Mouse (Mus musculus) forebrain, embryonic 16.5 days (tissue): ENCODE data around the gene Erv3. TPM values are rescaled to one million over a fixed set of nuclear protein-coding genes. Genes with fewer than 3 reads are reported as not detected.
A peak's percentile ranks its signal among the peaks of the same experiment; 100 is the strongest.
"Not testable (repeated sequence)": the region's sequence is repeated elsewhere in the genome, so short reads cannot be mapped to it uniquely, and the experiment has no call there.

Experiments
- ATAC-seq: fragments of 200-750 bp; cut with Nextera tagmentation; 2 replicates; pipeline ENCODE4 v1.8.0; 2017; ENCODE audit warnings: mild to moderate bottlenecking, moderate library complexity
- H3K27ac ChIP-seq: fragments of 300-500 bp; sonication (generic); 2 replicates; pipeline ENCODE4 v1.5.1; 2014; ENCODE audit warnings: low read length, control low read depth
- H3K27me3 ChIP-seq: fragments of 300-500 bp; sonication (generic); replicated peaks from 2 replicates; pipeline ENCODE4 v1.6.1; 2014; ENCODE audit warnings: low read length; ENCODE audit not compliant: control insufficient read depth, insufficient read depth
- H3K36me3 ChIP-seq: fragments of 300-500 bp; sonication (generic); 2 replicates; pipeline ENCODE4 v1.6.1; 2014; ENCODE audit not compliant: control insufficient read depth, insufficient read depth
- H3K4me1 ChIP-seq: fragments of 300-500 bp; sonication (generic); replicated peaks from 2 replicates; pipeline ENCODE4 v1.6.1; 2014; ENCODE audit warnings: low read length; ENCODE audit not compliant: control insufficient read depth, insufficient read depth
- H3K4me2 ChIP-seq: fragments of 300-500 bp; sonication (generic); 2 replicates; pipeline ENCODE4 v1.6.1; 2014; ENCODE audit warnings: mild to moderate bottlenecking, low read length, control low read depth
- H3K4me3 ChIP-seq: fragments of 300-500 bp; sonication (generic); replicated peaks from 2 replicates; pipeline ENCODE4 v1.5.1; 2014; ENCODE audit warnings: mild to moderate bottlenecking, low read length, control low read depth
- H3K9ac ChIP-seq: fragments of 300-500 bp; sonication (generic); replicated peaks from 2 replicates; pipeline ENCODE4 v1.6.1; 2014; ENCODE audit warnings: low read depth, low read length, control low read depth
- H3K9me3 ChIP-seq: fragments of 300-500 bp; sonication (generic); 2 replicates; pipeline ENCODE4 v1.6.1; 2016; ENCODE audit warnings: low read length; ENCODE audit not compliant: control insufficient read depth
- WGBS: fragments of 180-500 bp; shearing (Covaris S2); extraction: QIAGEN DNeasy Blood & Tissue Kit; methylation state at CpG from one replicate; pipeline ENCODE4 v1.1.7; 2014; 5-methylcytosine and 5-hydroxymethylcytosine counted together
- polyA plus RNA-seq: library from polyadenylated mRNA; unstranded; fragments of >200 nt; fragmentation: Nextera tagmentation; extraction: Ambion mirVana; gene quantifications from 2 replicates; pipeline ENCODE4 v1.2.1, GENCODE M21; 2015

Erv3 gene
- polyA plus RNA-seq, 1 experiment from 2014 or later: not detected

DNA sequence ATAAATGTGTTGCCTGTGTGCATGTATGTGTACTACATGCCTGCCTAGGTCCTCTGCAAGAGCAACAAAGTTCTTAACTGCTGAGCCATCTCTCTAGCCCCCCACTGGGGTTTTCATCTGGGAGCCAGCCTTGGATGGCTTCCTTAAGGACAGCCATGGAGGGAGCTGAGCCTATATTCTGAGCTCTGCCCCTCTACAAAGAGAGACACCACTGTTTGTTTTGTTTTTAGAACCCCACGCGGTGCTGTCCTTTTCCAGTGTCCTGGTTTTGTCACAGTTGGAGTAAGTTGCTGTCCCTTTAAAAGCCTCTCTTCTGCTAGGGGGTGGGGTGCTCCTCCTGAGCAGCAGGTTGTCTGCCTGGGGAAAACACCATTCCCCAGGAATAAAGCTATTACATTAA, 27.7 kb downstream of the Erv3 start:
- Histone ChIP-seq H3K27me3 (no peaks in the 10 kb centered on the region), H3K9ac (no peak overlapping the region), H3K27ac (no peak overlapping the region), H3K4me3 (no peak overlapping the region), H3K36me3 (no peaks in the 10 kb centered on the region), H3K4me2 (no peak overlapping the region), H3K4me1 (peaks cover 9% of the 10 kb centered on the region), H3K9me3 (peaks cover 6% of the 10 kb centered on the region; the same call in 1 of the 2 replicates)
- no peak for ATAC-seq
- 30% methylated on average over 2 of the region's 2 CpGs for WGBS

DNA sequence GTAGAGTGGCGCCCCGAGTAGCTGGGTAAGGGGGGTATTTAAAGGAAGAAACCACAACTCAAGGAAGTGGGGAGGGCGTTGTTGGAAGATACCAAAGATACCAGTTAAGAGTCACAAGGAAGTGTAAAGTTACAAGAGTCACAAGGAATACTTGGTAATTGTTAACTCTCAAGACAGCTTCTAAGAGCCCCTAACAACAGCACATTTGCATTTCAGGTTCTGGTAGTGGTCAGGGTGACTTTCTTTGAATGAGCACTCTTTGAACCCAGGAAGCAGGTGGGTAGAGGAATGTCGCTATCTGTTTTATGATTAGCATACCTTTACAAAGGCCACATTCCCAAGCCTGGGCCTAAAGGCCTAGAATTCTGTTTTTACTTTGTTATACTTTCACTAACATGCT, 28.6 kb downstream of the Erv3 start:
- H3K36me3 ChIP-seq, H3K4me1 ChIP-seq, H3K9me3 ChIP-seq, H3K9ac ChIP-seq, ATAC-seq, H3K27ac ChIP-seq, H3K4me3 ChIP-seq, H3K27me3 ChIP-seq, H3K4me2 ChIP-seq: not testable (repeated sequence)
- WGBS: 89% methylated on average over 4 of the region's 4 CpGs

- WGBS: 18% methylated on average over 18 of the region's 18 CpGs
- peak overlapping the region; percentile 44; the same call in 1 of the 2 replicates for H3K27ac ChIP-seq
Measured at GRCm38 (mm10) chr2:131827999-131828975, 31.3 kb downstream of the Erv3 start.

DNA sequence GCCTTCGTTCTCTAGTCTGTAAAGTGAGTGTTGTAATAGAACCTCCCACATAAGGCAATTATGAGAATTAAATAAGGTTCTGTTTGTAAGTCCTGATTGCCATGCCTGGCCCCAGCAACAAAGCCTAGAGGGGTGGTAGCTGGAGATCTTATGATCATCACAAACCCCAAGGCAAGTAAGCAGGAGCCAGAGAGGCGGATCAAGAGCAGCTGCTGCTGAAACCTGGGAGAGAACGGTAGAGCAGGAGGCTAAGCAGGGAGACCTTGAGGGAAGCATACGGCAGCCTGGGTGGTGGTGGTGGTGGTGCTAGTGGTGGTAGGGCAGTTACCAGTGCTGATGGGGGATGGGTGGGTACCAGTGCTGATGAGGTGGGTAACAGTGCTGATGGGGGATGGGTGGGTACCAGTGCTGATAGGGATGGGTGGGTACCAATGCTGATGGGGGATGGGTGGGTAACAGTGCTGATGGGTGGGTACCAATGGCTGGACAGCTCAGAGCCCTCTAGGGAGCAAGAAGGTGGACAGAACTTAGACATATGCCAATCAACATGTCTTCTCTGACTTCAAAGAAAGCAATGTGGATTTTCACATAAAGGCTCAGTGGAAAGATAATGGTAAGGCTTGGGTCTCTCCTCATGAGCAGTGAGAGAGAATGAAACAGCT, 32.4 kb downstream of the Erv3 start:
- no peak overlapping the region for H3K4me3 ChIP-seq
- no peaks in the 10 kb centered on the region for H3K9me3 ChIP-seq
- no peak overlapping the region for H3K4me2 ChIP-seq
- peaks cover 9% of the 10 kb centered on the region for H3K4me1 ChIP-seq
- 0 out of 2 replicates have a peak, but pooled peaks have one; percentile 1 for ATAC-seq
- H3K27me3 ChIP-seq: no peaks in the 10 kb centered on the region
- H3K9ac ChIP-seq: no peak overlapping the region
- no peaks in the 10 kb centered on the region for H3K36me3 ChIP-seq
- H3K27ac ChIP-seq: no peak overlapping the region
- WGBS: 83% methylated on average over 4 of the region's 4 CpGs

More at GRCm38 (mm10) chr2:131827999-131828975, 31.3 kb downstream of the Erv3 start:
- peaks cover 9% of the 10 kb centered on the region for H3K4me1 ChIP-seq
- H3K9ac ChIP-seq: peak overlapping the region; percentile 41
- peak overlapping the region; percentile 46 for H3K4me2 ChIP-seq
- no peaks in the 10 kb centered on the region for H3K27me3 ChIP-seq
- no peaks in the 10 kb centered on the region for H3K36me3 ChIP-seq
- H3K9me3 ChIP-seq: no peaks in the 10 kb centered on the region
- peak overlapping the region; percentile 2; the same call in 1 of the 2 replicates for H3K4me3 ChIP-seq
- peak; percentile 82 for ATAC-seq

GRCm38 (mm10) chr2:131825498-131825897, 34.0 kb downstream of the Erv3 start:
- peaks cover 10% of the 10 kb centered on the region for H3K4me1 ChIP-seq
- no peak overlapping the region for H3K9ac ChIP-seq
- H3K27me3 ChIP-seq: no peaks in the 10 kb centered on the region
- 65% methylated on average over 2 of the region's 2 CpGs for WGBS
- no peak for ATAC-seq
- H3K4me3 ChIP-seq: no peak overlapping the region
- H3K9me3 ChIP-seq: no peaks in the 10 kb centered on the region
- no peaks in the 10 kb centered on the region for H3K36me3 ChIP-seq
- H3K27ac ChIP-seq: no peak overlapping the region
- H3K4me2 ChIP-seq: no peak overlapping the region

- Histone ChIP-seq H3K27me3 (no peaks in the 10 kb centered on the region), H3K9me3 (no peaks in the 10 kb centered on the region), H3K36me3 (no peaks in the 10 kb centered on the region), H3K4me3 (no peak overlapping the region), H3K4me1 (peaks cover 11% of the 10 kb centered on the region), H3K4me2 (no peak overlapping the region), H3K9ac (no peak overlapping the region), H3K27ac (no peak overlapping the region)
- WGBS: 56% methylated on average over 2 of the region's 2 CpGs
- no peak for ATAC-seq
Measured at GRCm38 (mm10) chr2:131823931-131824330, 35.6 kb downstream of the Erv3 start.

DNA sequence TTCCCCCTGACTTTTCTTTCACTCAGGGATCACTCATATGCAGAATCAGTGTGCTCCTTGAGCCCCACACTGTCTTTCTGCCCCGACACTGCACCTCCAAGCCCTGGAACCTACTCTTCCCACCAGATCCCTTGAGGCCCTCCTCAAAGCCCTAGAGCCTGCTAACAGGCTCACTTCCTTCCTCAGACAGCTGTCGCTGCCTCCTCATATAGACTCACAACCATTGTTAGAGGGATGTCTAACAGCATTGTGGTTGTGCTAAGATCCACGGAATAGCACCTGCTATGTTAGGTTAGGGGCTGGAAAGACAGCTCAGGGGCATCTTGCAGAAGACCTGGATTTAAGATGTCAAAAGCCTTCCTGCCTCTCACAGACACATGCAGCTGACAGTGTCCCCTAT, 37.1 kb downstream of the Erv3 start:
- H3K9me3 ChIP-seq: no peaks in the 10 kb centered on the region
- no peaks in the 10 kb centered on the region for H3K36me3 ChIP-seq
- no peak for ATAC-seq
- no peak overlapping the region for H3K27ac ChIP-seq
- H3K4me1 ChIP-seq: 0 out of 2 replicates have a peak, but pooled peaks cover 4% of the 10 kb centered on the region
- H3K9ac ChIP-seq: no peak overlapping the region
- H3K4me3 ChIP-seq: no peak overlapping the region
- WGBS: 90% methylated on average over 3 of the region's 3 CpGs
- H3K27me3 ChIP-seq: no peaks in the 10 kb centered on the region
- H3K4me2 ChIP-seq: no peak overlapping the region

GRCm38 (mm10) chr2:131821708-131821990, 37.9 kb downstream of the Erv3 start:
- Histone ChIP-seq H3K27me3 (no peaks in the 10 kb centered on the region), H3K9ac (no peak overlapping the region), H3K27ac (no peak overlapping the region), H3K36me3 (no peaks in the 10 kb centered on the region), H3K4me1 (0 out of 2 replicates have a peak, but pooled peaks cover 4% of the 10 kb centered on the region), H3K9me3 (no peaks in the 10 kb centered on the region), H3K4me3 (no peak overlapping the region), H3K4me2 (no peak overlapping the region)
- WGBS: 28% methylated on average over 3 of the region's 3 CpGs
- ATAC-seq: no peak

DNA sequence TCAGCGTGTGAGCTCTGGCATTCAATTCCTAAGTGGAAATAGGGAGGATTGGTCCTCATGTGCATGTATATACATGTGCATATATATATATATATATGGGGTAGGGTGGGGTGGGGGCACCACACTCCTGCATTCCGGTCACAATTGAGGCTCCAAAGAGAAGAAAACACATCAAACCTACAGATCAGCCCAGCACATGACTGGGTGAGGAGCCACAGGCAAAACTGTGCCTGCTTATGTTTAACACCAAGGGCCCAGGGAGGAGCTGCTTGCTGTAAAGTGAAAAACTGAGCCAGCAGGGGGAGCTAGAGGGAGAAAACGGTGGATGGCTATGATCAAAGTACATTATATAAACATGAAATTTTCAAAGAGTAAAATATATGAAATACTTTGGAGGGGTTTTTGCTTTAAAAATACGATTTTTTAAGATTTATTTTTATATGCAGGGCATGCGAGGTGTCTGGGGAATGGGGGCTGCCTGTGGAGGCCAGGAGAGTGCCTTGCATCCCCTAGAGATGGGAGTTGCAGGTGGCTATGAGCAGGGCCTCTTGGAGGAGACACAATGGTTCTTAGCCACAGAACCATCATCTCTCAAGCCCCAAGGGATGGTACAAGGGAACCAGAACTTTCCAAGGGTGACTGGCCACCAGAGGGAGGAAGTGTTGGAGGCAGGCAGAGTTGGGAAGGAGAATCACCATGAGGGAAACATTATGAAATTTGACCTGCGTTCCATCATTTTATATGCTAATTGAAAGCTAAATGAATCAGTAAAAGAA, 38.4 kb downstream of the Erv3 start:
- peak; percentile 72 for ATAC-seq
- no peak overlapping the region for H3K4me2 ChIP-seq
- no peaks in the 10 kb centered on the region for H3K9me3 ChIP-seq
- WGBS: 33% methylated on average over 6 of the region's 6 CpGs
- H3K27ac ChIP-seq: no peak overlapping the region
- 0 out of 2 replicates have a peak, but pooled peaks cover 4% of the 10 kb centered on the region for H3K4me1 ChIP-seq
- H3K9ac ChIP-seq: no peak overlapping the region
- H3K4me3 ChIP-seq: no peak overlapping the region
- no peaks in the 10 kb centered on the region for H3K27me3 ChIP-seq
- H3K36me3 ChIP-seq: no peaks in the 10 kb centered on the region
